Mouse (Mus musculus): ENCODE data around the gene Pdia5. TPM values are rescaled to one million over a fixed set of nuclear protein-coding genes. Genes with fewer than 3 reads are reported as not detected.

Gene Pdia5
- polyA plus RNA-seq, 1 experiment: 20.2 TPM

- Histone ChIP-seq H3K9me3 (replicated peaks; ENCODE audit: control insufficient read depth, insufficient read depth, low read length, poor library complexity, severe bottlenecking) (no peaks in the 10 kb centered on the region), H3K27ac (ENCODE audit: insufficient read depth, low read length) (no peak overlapping the region), H3K9ac (ENCODE audit: low read depth, poor library complexity, severe bottlenecking) (no peak overlapping the region), H3K27me3 (ENCODE audit: control insufficient read depth, insufficient read depth, low read length, poor library complexity, severe bottlenecking) (no peaks in the 10 kb centered on the region), H3K36me3 (ENCODE audit: control insufficient read depth, insufficient read depth, low read length, poor library complexity, severe bottlenecking) (no peaks in the 10 kb centered on the region), H3K4me3 (ENCODE audit: low read depth, low read length) (no peak overlapping the region), H3K4me1 (ENCODE audit: control insufficient read depth, insufficient read depth, low read length) (no peaks in the 10 kb centered on the region)
- TF ChIP-seq POLR2A (IDR thresholded peaks at IDR 0.05; ENCODE audit: insufficient read depth, low read length) (no peak), EP300 (IDR thresholded peaks at IDR 0.05; ENCODE audit: insufficient read depth, low read depth, low read length) (no peak)
These were observed 48.7 kb downstream of the Pdia5 start for GRCm38 (mm10) chr16:35442026-35442415.

GRCm38 (mm10) chr16:35441346-35442025, 49.2 kb downstream of the Pdia5 start:
- Histone ChIP-seq H3K4me3 (ENCODE audit: low read depth, low read length) (no peak overlapping the region), H3K27ac (ENCODE audit: insufficient read depth, low read length) (no peak overlapping the region)

GRCm38 (mm10) chr16:35439046-35439445, 51.6 kb downstream of the Pdia5 start:
- H3K4me3 ChIP-seq (ENCODE audit: low read depth, low read length): no peak overlapping the region
- H3K9ac ChIP-seq (ENCODE audit: low read depth, poor library complexity, severe bottlenecking): no peak overlapping the region
- no peak overlapping the region for H3K27ac ChIP-seq (ENCODE audit: insufficient read depth, low read length)
- TF ChIP-seq POLR2A (IDR thresholded peaks at IDR 0.05; ENCODE audit: insufficient read depth, low read length): no peak
- TF ChIP-seq CTCF (IDR thresholded peaks at IDR 0.05; ENCODE audit: low read depth, low read length): no peak
- no peak for TF ChIP-seq EP300 (IDR thresholded peaks at IDR 0.05; ENCODE audit: insufficient read depth, low read depth, low read length)
- H3K36me3 ChIP-seq (ENCODE audit: control insufficient read depth, insufficient read depth, low read length, poor library complexity, severe bottlenecking): no peaks in the 10 kb centered on the region
- H3K9me3 ChIP-seq (replicated peaks; ENCODE audit: control insufficient read depth, insufficient read depth, low read length, poor library complexity, severe bottlenecking): no peaks in the 10 kb centered on the region
- H3K4me1 ChIP-seq (ENCODE audit: control insufficient read depth, insufficient read depth, low read length): no peaks in the 10 kb centered on the region
- no peaks in the 10 kb centered on the region for H3K27me3 ChIP-seq (ENCODE audit: control insufficient read depth, insufficient read depth, low read length, poor library complexity, severe bottlenecking)

More at GRCm38 (mm10) chr16:35441346-35442025, 49.2 kb downstream of the Pdia5 start:
- Histone ChIP-seq H3K9me3 (replicated peaks; ENCODE audit: control insufficient read depth, insufficient read depth, low read length, poor library complexity, severe bottlenecking) (no peaks in the 10 kb centered on the region), H3K4me1 (ENCODE audit: control insufficient read depth, insufficient read depth, low read length) (no peaks in the 10 kb centered on the region), H3K27me3 (ENCODE audit: control insufficient read depth, insufficient read depth, low read length, poor library complexity, severe bottlenecking) (no peaks in the 10 kb centered on the region), H3K9ac (ENCODE audit: low read depth, poor library complexity, severe bottlenecking) (no peak overlapping the region), H3K36me3 (ENCODE audit: control insufficient read depth, insufficient read depth, low read length, poor library complexity, severe bottlenecking) (no peaks in the 10 kb centered on the region)
- TF ChIP-seq POLR2A (IDR thresholded peaks at IDR 0.05; ENCODE audit: insufficient read depth, low read length) (no peak), CTCF (IDR thresholded peaks at IDR 0.05; ENCODE audit: low read depth, low read length) (no peak), EP300 (IDR thresholded peaks at IDR 0.05; ENCODE audit: insufficient read depth, low read depth, low read length) (no peak)

GRCm38 (mm10) chr16:35431608-35432007, 59.1 kb downstream of the Pdia5 start:
- Histone ChIP-seq H3K27ac (ENCODE audit: insufficient read depth, low read length) (no peak overlapping the region), H3K9ac (ENCODE audit: low read depth, poor library complexity, severe bottlenecking) (no peak overlapping the region), H3K4me3 (ENCODE audit: low read depth, low read length) (no peak overlapping the region), H3K36me3 (ENCODE audit: control insufficient read depth, insufficient read depth, low read length, poor library complexity, severe bottlenecking) (no peaks in the 10 kb centered on the region), H3K9me3 (replicated peaks; ENCODE audit: control insufficient read depth, insufficient read depth, low read length, poor library complexity, severe bottlenecking) (no peaks in the 10 kb centered on the region), H3K27me3 (ENCODE audit: control insufficient read depth, insufficient read depth, low read length, poor library complexity, severe bottlenecking) (no peaks in the 10 kb centered on the region), H3K4me1 (ENCODE audit: control insufficient read depth, insufficient read depth, low read length) (no peaks in the 10 kb centered on the region)
- TF ChIP-seq POLR2A (IDR thresholded peaks at IDR 0.05; ENCODE audit: insufficient read depth, low read length) (no peak), CTCF (IDR thresholded peaks at IDR 0.05; ENCODE audit: low read depth, low read length) (no peak), EP300 (IDR thresholded peaks at IDR 0.05; ENCODE audit: insufficient read depth, low read depth, low read length) (no peak)

GRCm38 (mm10) chr16:35424926-35425325, 65.7 kb downstream of the Pdia5 start:
- H3K4me3 ChIP-seq (ENCODE audit: low read depth, low read length): no peak overlapping the region
- H3K27me3 ChIP-seq (ENCODE audit: control insufficient read depth, insufficient read depth, low read length, poor library complexity, severe bottlenecking): no peaks in the 10 kb centered on the region
- no peaks in the 10 kb centered on the region for H3K9me3 ChIP-seq (replicated peaks; ENCODE audit: control insufficient read depth, insufficient read depth, low read length, poor library complexity, severe bottlenecking)
- H3K27ac ChIP-seq (ENCODE audit: insufficient read depth, low read length): no peak overlapping the region
- H3K4me1 ChIP-seq (ENCODE audit: control insufficient read depth, insufficient read depth, low read length): no peaks in the 10 kb centered on the region
- no peak overlapping the region for H3K9ac ChIP-seq (ENCODE audit: low read depth, poor library complexity, severe bottlenecking)
- TF ChIP-seq POLR2A (IDR thresholded peaks at IDR 0.05; ENCODE audit: insufficient read depth, low read length) (no peak), EP300 (IDR thresholded peaks at IDR 0.05; ENCODE audit: insufficient read depth, low read depth, low read length) (no peak), CTCF (IDR thresholded peaks at IDR 0.05; ENCODE audit: low read depth, low read length) (no peak)
- H3K36me3 ChIP-seq (ENCODE audit: control insufficient read depth, insufficient read depth, low read length, poor library complexity, severe bottlenecking): no peaks in the 10 kb centered on the region

- H3K9me3 ChIP-seq (replicated peaks; ENCODE audit: control insufficient read depth, insufficient read depth, low read length, poor library complexity, severe bottlenecking): no peaks in the 10 kb centered on the region
- H3K4me3 ChIP-seq (ENCODE audit: low read depth, low read length): no peak overlapping the region
- TF ChIP-seq EP300 (IDR thresholded peaks at IDR 0.05; ENCODE audit: insufficient read depth, low read depth, low read length) (no peak), POLR2A (IDR thresholded peaks at IDR 0.05; ENCODE audit: insufficient read depth, low read length) (no peak), CTCF (IDR thresholded peaks at IDR 0.05; ENCODE audit: low read depth, low read length) (no peak)
- H3K36me3 ChIP-seq (ENCODE audit: control insufficient read depth, insufficient read depth, low read length, poor library complexity, severe bottlenecking): no peaks in the 10 kb centered on the region
- no peaks in the 10 kb centered on the region for H3K27me3 ChIP-seq (ENCODE audit: control insufficient read depth, insufficient read depth, low read length, poor library complexity, severe bottlenecking)
- H3K9ac ChIP-seq (ENCODE audit: low read depth, poor library complexity, severe bottlenecking): no peak overlapping the region
- no peak overlapping the region for H3K27ac ChIP-seq (ENCODE audit: insufficient read depth, low read length)
- H3K4me1 ChIP-seq (ENCODE audit: control insufficient read depth, insufficient read depth, low read length): no peaks in the 10 kb centered on the region
These were observed 67.2 kb downstream of the Pdia5 start for GRCm38 (mm10) chr16:35423250-35424139.
